Mouse (Mus musculus) cerebellum, adult 2 months (tissue): ENCODE measurements at regions not wholly inside any gene's neighbourhood (a gene's known extent, or its start where the extent isn't known, plus 50 kb on each side); places are given as distances from the start of the nearest gene placed in this dataset.

Experiments used
- DNase-seq, 2 experiments: peaks; one replicate each; pipeline ENCODE4 v3.0.0; 2021
- H3K27ac ChIP-seq: fragments of 200-500 bp; 2 replicates; pipeline ENCODE4 v1.5.1; 2012; ENCODE audit warnings: low read length, control low read depth, inconsistent platforms; ENCODE audit not compliant: insufficient read depth
- H3K27me3 ChIP-seq: fragments of 200-500 bp; 2 replicates; pipeline ENCODE4 v1.6.1; 2012; ENCODE audit warnings: inconsistent platforms, mild to moderate bottlenecking, low read length, moderate library complexity; ENCODE audit not compliant: control insufficient read depth, insufficient read depth
- H3K4me1 ChIP-seq: fragments of 200-500 bp; 2 replicates; pipeline ENCODE4 v1.6.1; 2011; ENCODE audit warnings: low read length; ENCODE audit not compliant: control insufficient read depth, insufficient read depth
- H3K4me3 ChIP-seq: fragments of 200-500 bp; replicated peaks from 2 replicates; pipeline ENCODE3; 2011; ENCODE audit warnings: mild to moderate bottlenecking, low read depth, low read length, control low read depth; ENCODE audit not compliant: insufficient read depth
- CTCF ChIP-seq: fragments of 200-500 bp; IDR thresholded peaks from 2 replicates; pipeline ENCODE4 v1.5.1; 2011; ENCODE audit warnings: low read depth, mild to moderate bottlenecking, control low read depth, low read length, moderate library complexity, borderline replicate concordance; ENCODE audit not compliant: insufficient read depth
- POLR2A ChIP-seq: fragments of 200-500 bp; IDR thresholded peaks from 2 replicates; pipeline ENCODE4 v1.6.1; 2011; ENCODE audit warnings: low read length, control low read depth, borderline replicate concordance; ENCODE audit not compliant: insufficient read depth
- WGBS: fragments of 180-500 bp; shearing (Covaris S2); methylation state at CpG from one replicate; pipeline ENCODE4 v1.1.7; 2018; 5-methylcytosine and 5-hydroxymethylcytosine counted together

DNA sequence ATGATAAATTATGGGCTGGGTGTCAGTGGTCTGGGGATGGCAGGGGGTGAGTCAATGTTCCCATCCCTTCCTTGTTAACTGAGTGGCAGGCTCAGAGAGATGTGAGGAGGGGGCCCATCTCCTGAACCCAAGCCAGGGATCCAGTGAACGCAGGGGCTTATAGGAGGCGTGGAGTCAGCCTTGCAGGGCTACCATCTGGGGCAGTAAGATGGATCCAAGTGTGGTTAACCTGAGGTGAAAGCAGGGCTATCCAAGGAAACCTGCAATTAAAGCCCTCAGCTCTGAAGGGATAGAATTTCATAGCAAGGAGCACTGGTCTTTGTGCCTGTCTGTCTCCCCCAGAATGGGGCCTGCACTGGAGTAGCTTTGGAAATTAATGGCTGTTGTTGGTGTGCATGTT lies 103.3 kb upstream of the Mgmt start:
- Histone ChIP-seq H3K27me3 (no peaks in the 10 kb centered on the region; the same call in 1 of the 2 replicates), H3K4me3 (no peak overlapping the region), H3K27ac (no peak overlapping the region), H3K4me1 (no peaks in the 10 kb centered on the region; the same call in 1 of the 2 replicates)
- no peak for DNase-seq
- no peak for TF ChIP-seq POLR2A
- no peak for TF ChIP-seq CTCF
- WGBS: 21% methylated on average over 2 of the region's 2 CpGs

DNA sequence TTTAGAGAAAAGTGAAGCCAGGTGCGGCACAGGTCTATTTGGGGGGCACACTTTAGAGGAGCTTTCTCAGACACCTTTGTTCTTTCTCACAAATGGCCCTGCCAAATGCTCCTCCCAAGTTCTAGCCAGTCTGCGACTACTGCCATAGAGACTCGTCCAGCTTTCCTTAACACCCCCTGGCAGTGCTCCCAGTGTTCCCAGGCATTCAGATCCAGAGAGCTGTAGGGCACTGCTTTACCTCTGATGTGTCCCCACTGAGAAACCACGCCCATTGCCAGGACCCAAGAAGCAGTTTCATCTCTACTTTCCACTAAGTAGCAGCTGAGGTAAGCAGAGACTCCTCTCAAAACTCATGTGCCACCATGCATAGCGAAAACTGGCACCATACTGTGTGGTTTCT lies 102.3 kb upstream of the Mgmt start:
- no peaks in the 10 kb centered on the region; the same call in 1 of the 2 replicates for H3K27me3 ChIP-seq
- DNase-seq: no peak
- no peak overlapping the region for H3K4me3 ChIP-seq
- 34% methylated on average over 5 of the region's 5 CpGs for WGBS
- H3K4me1 ChIP-seq: no peaks in the 10 kb centered on the region; the same call in 1 of the 2 replicates
- no peak overlapping the region for H3K27ac ChIP-seq
- TF ChIP-seq POLR2A: no peak
- TF ChIP-seq CTCF: no peak

DNA sequence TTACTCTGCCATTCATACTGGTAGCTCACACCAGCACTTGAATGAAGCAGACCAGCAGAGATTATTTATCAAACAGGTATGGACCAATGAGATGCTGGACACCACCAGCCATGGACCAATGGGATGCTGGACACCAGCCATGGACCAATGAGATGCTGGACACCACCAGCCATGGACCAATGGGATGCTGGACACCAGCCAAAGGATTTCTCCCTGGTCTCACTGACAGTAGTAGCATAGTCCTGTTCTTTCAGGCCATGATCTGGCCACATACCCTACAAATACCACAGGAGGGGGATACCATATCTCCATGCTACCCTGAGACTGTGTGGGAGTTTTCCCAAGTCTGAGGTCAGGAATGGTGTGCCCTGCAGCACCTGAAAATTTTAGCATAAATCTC lies 98.0 kb upstream of the Mgmt start:
- no peak overlapping the region for H3K27ac ChIP-seq
- no peak for TF ChIP-seq POLR2A
- no peak for TF ChIP-seq CTCF
- no peak for DNase-seq

DNA sequence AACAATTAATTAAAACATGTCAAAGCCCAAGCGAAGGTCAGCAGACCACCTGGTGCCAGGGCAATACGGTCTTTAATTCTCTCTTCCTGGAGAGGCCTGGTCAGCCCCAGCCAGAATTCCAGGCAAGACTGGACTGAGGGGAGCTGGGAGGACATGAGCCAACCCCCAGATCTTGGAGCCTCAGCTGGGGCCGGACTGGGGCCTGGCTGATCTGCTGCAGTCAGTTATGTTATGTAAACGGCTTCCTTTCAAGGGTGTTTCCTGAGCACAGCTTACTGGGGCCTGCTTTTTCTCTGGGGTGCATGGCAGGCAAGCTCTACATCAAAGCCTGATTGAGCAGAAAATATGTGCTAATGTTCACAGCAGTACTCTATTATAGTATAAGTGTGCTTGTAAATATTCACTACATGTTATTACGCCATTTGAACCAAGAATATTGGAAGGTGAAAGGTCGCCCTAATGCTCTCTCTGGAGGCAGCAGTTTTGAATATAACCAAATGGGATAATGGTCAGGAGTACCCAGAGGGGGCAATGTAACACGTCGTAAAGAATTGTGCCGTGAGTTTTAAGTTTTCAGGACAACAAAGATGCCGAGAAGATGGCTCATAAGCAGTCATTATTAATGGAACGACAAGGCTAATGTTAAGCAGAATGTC lies 96.5 kb upstream of the Mgmt start:
- 65% methylated on average over 11 of the region's 11 CpGs for WGBS
- Histone ChIP-seq H3K27ac (no peak overlapping the region), H3K4me1 (no peaks in the 10 kb centered on the region), H3K27me3 (no peaks in the 10 kb centered on the region), H3K4me3 (no peak overlapping the region)
- no peak for DNase-seq
- TF ChIP-seq CTCF: no peak
- no peak for TF ChIP-seq POLR2A

More for the DNA sequence above, 98.0 kb upstream of the Mgmt start:
- Histone ChIP-seq H3K27me3 (no peaks in the 10 kb centered on the region; the same call in 1 of the 2 replicates), H3K4me3 (no peak overlapping the region), H3K4me1 (no peaks in the 10 kb centered on the region; the same call in 1 of the 2 replicates)

DNA sequence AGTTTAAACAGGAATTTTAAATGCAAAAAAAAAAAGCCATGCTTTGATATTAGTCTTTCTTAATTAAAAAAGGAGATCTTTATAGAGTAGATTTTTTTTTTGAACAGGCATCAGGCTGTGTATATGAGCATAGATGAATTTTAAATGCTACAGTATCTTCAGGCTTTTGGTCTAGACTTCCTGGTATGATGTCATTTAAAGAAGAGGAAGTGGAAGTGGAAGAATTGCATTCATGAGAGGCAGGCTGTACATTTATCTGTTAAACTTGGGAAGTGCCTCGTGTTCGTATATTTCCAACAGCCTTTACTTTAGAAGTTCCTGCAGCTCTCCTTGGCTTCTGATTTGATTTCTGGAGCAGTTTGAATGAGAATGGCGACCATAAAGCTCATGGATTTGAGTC lies 95.8 kb upstream of the Mgmt start:
- H3K4me3 ChIP-seq: no peak overlapping the region
- TF ChIP-seq CTCF (no peak), POLR2A (no peak)
- H3K4me1 ChIP-seq: no peaks in the 10 kb centered on the region
- no peaks in the 10 kb centered on the region for H3K27me3 ChIP-seq
- no peak overlapping the region for H3K27ac ChIP-seq
- no peak for DNase-seq
- WGBS: 94% methylated on average over 3 of the region's 3 CpGs

DNA sequence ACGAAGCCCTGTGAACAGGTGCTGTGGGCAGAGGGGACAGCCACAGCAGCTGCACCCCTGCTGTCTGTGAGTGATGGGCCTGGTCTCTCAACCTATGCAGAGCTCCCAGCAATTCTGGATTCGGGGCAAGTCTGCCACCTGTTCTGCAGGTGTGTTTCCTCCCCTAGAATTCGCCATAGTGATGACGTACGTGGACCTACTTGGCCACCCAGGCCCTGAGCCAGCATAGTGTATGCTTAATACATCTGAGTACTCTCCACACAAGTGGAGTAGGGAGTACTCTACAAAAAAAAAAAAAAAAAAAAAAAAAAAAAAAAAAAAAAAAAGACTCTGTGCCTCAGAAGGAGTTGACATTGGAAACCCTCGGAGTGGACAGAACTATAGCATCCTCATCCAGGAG lies 87.3 kb upstream of the Mgmt start:
- DNase-seq: no peak
- H3K27me3 ChIP-seq: no peaks in the 10 kb centered on the region

DNA sequence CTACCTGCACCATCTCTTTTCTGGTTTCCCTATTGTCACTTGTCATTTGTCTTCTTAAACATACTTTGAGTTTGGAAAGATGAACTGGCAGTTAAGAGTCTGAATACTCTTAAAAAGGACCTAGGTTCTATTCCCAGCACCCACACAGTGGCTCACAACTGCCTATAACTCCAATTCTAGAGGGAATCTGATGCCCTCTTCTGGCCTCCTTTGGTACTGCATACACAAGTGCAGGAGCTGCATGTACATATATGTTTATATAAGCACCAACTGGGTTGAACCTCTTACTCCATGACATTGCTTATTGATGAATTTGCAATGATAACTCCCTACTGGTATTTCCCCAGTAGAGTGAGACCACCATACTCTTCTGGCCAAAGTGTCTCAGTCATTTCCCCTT lies 86.4 kb upstream of the Mgmt start:
- no peaks in the 10 kb centered on the region for H3K27me3 ChIP-seq
- no peak for TF ChIP-seq CTCF
- no peak for TF ChIP-seq POLR2A
- H3K27ac ChIP-seq: no peak overlapping the region
- no peaks in the 10 kb centered on the region for H3K4me1 ChIP-seq
- no peak for DNase-seq
- no peak overlapping the region for H3K4me3 ChIP-seq

More for the DNA sequence above, 87.3 kb upstream of the Mgmt start:
- TF ChIP-seq POLR2A: no peak
- TF ChIP-seq CTCF: no peak
- Histone ChIP-seq H3K4me3 (no peak overlapping the region), H3K4me1 (no peaks in the 10 kb centered on the region), H3K27ac (no peak overlapping the region)
- 77% methylated on average over 6 of the region's 6 CpGs for WGBS

DNA sequence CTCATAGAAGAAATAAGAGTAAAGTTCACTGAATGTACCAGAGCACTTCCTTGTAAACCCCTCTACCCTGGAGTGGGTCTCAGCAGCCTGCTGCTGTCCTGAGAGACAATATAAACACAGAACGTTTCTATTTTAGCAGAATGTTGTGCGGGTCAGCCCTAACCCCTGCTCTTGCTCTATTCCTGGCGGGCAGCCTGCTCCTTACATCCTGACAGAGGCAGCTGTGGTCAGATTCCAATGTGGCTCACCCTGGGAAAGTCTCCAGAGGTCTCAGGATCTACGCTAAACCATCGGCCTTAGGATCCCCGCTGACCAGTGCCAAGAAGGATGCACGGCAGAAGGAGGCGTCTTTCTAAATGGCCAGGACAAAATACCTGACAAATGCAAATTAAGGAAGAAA lies 84.8 kb upstream of the Mgmt start:
- no peak for DNase-seq
- Histone ChIP-seq H3K4me1 (no peaks in the 10 kb centered on the region), H3K27ac (no peak overlapping the region), H3K4me3 (no peak overlapping the region), H3K27me3 (no peaks in the 10 kb centered on the region)
- no peak for TF ChIP-seq CTCF
- no peak for TF ChIP-seq POLR2A
- WGBS: 60% methylated on average over 8 of the region's 8 CpGs

DNA sequence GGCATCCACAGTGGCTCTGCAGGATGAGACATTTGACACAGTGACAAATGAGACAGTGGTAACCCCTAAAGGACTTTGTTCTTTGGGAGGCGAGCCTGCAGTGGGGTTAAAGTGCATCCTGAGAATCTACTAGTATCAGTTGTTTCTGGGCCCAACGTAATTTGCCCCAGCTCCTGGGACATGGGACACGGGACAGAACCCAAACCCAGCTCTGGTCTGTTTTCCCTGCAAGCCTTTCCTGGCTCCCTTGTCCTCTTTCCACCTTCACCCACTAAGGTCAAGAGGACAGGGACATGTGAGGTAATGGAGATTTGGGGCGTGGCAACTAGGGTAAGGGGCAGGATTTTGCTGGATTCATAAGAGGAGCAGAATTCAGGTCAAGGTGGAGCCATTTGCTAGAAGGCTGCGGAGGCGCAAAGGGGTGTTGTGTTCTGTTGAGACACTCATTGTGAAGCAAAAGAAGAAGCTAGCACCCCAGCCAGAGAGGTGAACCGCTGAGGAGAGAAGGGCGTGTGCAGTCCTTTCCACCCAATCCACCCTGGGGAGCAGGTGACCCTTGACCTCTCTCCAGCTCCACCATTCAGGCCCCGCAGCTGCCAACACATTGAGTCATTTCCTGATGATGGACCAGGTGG lies 80.6 kb upstream of the Mgmt start:
- no peaks in the 10 kb centered on the region for H3K4me1 ChIP-seq
- no peak overlapping the region for H3K27ac ChIP-seq
- no peaks in the 10 kb centered on the region for H3K27me3 ChIP-seq
- TF ChIP-seq POLR2A (no peak), CTCF (no peak)
- 90% methylated on average over 9 of the region's 9 CpGs for WGBS
- DNase-seq: no peak
- no peak overlapping the region for H3K4me3 ChIP-seq
